Mouse (Mus musculus) cortical plate, adult 2 months (tissue): ENCODE data around the gene Dusp23. TPM values are rescaled to one million over a fixed set of nuclear protein-coding genes. Genes with fewer than 3 reads are reported as not detected.

ENCODE experiments used
- H3K27ac ChIP-seq: fragments of 200-500 bp; 2 replicates; pipeline ENCODE4 v1.5.1; 2012; ENCODE audit warnings: low read length, control low read depth, inconsistent platforms; ENCODE audit not compliant: insufficient read depth
- H3K4me1 ChIP-seq: fragments of 200-500 bp; 2 replicates; pipeline ENCODE4 v1.6.1; 2011; ENCODE audit warnings: low read length; ENCODE audit not compliant: control insufficient read depth, insufficient read depth
- H3K4me3 ChIP-seq: fragments of 200-500 bp; 2 replicates; pipeline ENCODE4 v1.5.1; 2011; ENCODE audit warnings: mild to moderate bottlenecking, low read length, control low read depth; ENCODE audit not compliant: insufficient read depth
- CTCF ChIP-seq: fragments of 200-500 bp; IDR thresholded peaks from 2 replicates; pipeline ENCODE4 v1.5.1; 2011; ENCODE audit warnings: mild to moderate bottlenecking, control low read depth, low read length; ENCODE audit not compliant: insufficient read depth; ENCODE audit errors: extremely low read depth
- POLR2A ChIP-seq: fragments of 200-500 bp; IDR thresholded peaks from 2 replicates; pipeline ENCODE4 v1.6.1; 2011; ENCODE audit warnings: mild to moderate bottlenecking, low read length, control low read depth; ENCODE audit not compliant: insufficient read depth; ENCODE audit errors: extremely low read depth
- polyA plus RNA-seq: library from polyadenylated mRNA; depleted of rRNA; stranded (reverse); fragments of >200 nt; gene quantifications from 2 replicates; pipeline ENCODE4 v1.2.3, GENCODE M21; 2012

The Dusp23 gene
- polyA plus RNA-seq, 1 experiment: 11.6 TPM

DNA sequence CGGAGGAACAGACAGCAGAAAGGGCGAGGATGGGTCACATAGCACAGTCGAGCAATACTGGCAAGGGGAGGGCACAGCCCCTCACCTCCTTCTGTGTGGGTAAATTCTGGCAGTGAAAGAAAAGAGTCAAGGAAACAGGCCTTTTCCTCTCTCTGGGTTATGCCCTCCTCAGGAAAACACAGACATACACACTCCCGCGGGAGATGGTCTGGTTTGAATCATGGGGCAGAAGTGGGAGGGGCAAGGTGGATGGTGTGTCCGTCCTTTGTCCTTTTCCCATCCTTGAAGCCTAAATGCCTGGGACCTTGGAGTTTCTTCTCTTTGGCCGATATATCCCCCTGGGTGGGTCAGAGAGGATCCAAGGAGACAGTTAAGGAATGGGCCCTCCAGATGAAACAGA lies 2.9 kb downstream of the Dusp23 start:
- Histone ChIP-seq H3K4me3 (no peak overlapping the region), H3K4me1 (no peaks in the 10 kb centered on the region), H3K27ac (no peak overlapping the region)
- TF ChIP-seq CTCF: no peak
- no peak for TF ChIP-seq POLR2A

GRCm38 (mm10) chr1:172626306-172626705 lies 6.5 kb downstream of the Dusp23 start:
- Histone ChIP-seq H3K4me3 (no peak overlapping the region), H3K4me1 (no peaks in the 10 kb centered on the region), H3K27ac (no peak overlapping the region)
- TF ChIP-seq POLR2A (no peak), CTCF (no peak)

GRCm38 (mm10) chr1:172624081-172624480 lies 8.7 kb downstream of the Dusp23 start:
- no peak overlapping the region for H3K4me3 ChIP-seq
- no peak for TF ChIP-seq CTCF
- TF ChIP-seq POLR2A: no peak
- H3K27ac ChIP-seq: no peak overlapping the region
- no peaks in the 10 kb centered on the region for H3K4me1 ChIP-seq

DNA sequence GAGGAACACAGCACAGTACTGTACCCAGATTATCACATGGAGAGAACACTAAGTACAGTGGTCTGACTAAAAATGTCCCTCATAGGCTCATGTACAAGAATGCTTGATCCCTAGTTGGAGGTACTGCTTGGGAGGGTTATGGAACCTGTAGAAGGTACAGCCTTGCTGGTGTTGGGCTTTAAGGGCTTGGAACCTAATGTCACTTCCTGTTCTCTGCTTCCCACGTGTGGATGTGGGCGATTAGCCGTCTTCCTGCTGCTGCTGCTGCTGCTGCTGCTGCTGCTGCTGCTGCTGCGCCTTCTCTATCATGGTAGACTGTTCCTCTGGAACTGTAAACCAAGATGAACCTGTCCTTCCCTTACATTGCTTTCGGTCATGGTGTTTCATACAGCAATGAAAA lies 9.2 kb downstream of the Dusp23 start:
- no peak overlapping the region for H3K27ac ChIP-seq
- H3K4me1 ChIP-seq: no peaks in the 10 kb centered on the region
- TF ChIP-seq POLR2A (no peak), CTCF (no peak)
- H3K4me3 ChIP-seq: no peak overlapping the region

DNA sequence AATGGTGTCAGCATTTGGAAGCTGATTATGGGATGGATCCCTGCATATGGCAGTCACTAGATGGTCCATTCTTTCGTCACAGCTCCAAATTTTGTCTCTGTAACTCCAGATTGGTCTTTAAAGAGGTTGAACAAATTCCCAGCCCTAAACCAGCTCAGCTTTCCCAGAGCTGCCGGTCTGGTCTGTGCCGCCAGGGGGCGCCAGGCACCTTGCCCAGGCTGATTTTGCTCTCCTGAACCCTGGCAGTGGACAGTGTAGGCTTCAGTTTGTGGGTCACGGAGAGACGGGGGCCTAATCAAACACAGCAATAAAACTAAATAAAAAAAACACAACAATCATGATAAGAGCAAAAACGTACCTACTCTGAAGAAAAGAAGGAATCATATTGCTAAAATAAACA lies 13.5 kb downstream of the Dusp23 start:
- Histone ChIP-seq H3K4me3 (no peak overlapping the region), H3K27ac (no peak overlapping the region), H3K4me1 (no peaks in the 10 kb centered on the region)
- TF ChIP-seq CTCF: peak; percentile 67
- no peak for TF ChIP-seq POLR2A

DNA sequence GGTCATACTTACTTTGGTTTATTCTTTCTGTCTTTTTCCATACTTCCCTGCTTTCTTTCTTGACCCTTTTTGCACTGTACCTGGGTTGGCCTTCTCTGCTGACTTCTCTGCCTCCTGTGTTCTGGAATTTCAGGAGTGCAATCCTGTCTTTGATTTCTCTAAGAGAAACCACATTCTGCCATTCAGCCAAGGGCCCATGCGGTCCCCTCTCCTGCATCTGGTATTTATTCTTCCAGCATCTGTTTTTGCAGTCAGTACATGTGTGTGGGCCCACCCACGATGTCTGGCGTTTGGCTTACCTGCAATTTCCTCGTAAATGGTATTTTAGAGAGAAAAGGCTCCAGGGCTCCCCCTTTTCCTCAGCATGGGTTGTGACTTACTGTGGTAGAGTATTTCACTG lies 14.6 kb downstream of the Dusp23 start:
- H3K27ac ChIP-seq: no peak overlapping the region
- H3K4me3 ChIP-seq: no peak overlapping the region
- H3K4me1 ChIP-seq: no peaks in the 10 kb centered on the region
- TF ChIP-seq CTCF: no peak
- no peak for TF ChIP-seq POLR2A

DNA sequence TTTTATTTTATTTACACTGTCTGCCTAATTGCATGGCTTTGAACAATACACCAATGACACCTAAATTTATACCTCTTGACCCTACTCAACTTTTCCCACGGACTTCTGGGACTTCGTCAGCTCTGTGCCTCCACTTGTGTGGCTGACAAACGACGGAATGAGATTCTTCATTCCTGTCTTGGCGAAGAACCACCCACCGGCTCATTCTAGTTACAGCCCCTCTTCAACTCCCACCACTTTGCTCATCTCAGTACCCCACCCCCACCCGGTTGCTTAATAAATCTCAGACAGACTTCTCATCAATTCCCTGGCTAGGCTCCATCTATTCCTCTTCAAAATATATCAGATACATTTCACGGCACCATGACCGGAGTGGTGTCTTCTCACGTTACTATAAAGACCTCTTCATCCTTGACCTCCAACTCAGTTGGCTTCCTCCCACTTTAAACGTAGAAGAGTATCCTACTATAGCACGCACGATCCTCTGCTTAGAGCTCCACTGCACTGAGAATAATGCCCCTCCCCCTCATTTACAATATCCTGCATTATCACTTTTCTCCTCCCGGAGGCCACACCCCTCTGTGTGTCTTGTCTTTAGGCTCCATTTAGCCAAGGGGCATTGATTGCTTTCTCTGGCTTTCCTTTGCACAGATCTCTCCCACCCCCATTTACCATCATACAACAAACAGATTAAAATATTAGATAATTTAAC lies 15.2 kb downstream of the Dusp23 start:
- H3K4me3 ChIP-seq: no peak overlapping the region
- no peaks in the 10 kb centered on the region for H3K4me1 ChIP-seq
- H3K27ac ChIP-seq: no peak overlapping the region
- TF ChIP-seq CTCF (no peak), POLR2A (no peak)

DNA sequence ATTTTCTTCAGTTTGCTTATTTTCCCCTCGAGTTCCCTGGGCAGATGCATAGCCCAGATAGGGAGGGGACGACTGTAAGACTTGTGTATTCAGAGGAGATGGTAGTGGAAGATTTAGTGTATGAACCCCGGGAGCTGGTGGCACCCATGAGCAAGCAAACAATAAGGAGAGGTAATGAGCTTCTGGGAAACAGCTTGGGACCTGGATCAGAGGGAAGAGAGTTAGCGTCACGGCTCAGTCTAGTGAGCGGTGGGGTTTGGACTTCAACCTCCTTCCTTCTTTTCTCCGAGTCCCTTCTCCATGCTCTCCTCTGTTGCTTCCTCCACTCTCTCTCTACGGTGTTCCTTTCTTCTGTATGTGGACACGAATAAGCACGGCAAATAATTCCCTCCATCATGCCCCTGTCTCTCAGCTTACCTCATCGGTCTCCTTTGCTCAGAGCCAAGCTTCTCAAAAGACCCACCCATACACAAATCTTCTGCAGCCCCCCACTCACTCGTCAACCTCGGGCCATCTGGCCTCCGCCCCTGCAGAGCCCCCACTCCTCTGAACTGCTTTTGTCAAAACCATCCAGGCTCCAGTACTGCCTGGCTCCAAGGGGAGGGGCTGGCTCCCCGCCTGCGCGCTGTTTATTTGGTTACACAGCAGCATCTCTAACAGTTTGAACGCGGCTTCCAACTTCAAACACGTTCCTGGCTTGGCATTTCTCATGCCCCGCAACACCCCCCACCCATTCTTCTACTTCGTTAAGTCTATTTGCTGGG lies 16.0 kb downstream of the Dusp23 start:
- Histone ChIP-seq H3K4me1 (no peaks in the 10 kb centered on the region), H3K27ac (no peak overlapping the region), H3K4me3 (peak overlapping the region; percentile 21; the same call in 1 of the 2 replicates)
- TF ChIP-seq POLR2A (no peak), CTCF (no peak)

GRCm38 (mm10) chr1:172615412-172615811 lies 17.4 kb downstream of the Dusp23 start:
- no peak overlapping the region for H3K27ac ChIP-seq
- no peaks in the 10 kb centered on the region for H3K4me1 ChIP-seq
- no peak overlapping the region for H3K4me3 ChIP-seq
- TF ChIP-seq CTCF (no peak), POLR2A (no peak)

- Histone ChIP-seq H3K4me3 (no peak overlapping the region), H3K27ac (no peak overlapping the region), H3K4me1 (no peaks in the 10 kb centered on the region)
- no peak for TF ChIP-seq POLR2A
- TF ChIP-seq CTCF: no peak
These were observed 18.1 kb downstream of the Dusp23 start for GRCm38 (mm10) chr1:172614654-172615053.
